Mouse (Mus musculus) E14TG2a.4 (cell line): ENCODE measurements around the gene Dock2.

Experiments
- CTCF ChIP-seq: conservative IDR thresholded peaks from 2 replicates; pipeline ENCODE4 v1.5.1; 2014; ENCODE audit warnings: low read length
- NANOG ChIP-seq: IDR thresholded peaks from 2 replicates; pipeline ENCODE4 v1.6.1; 2014; ENCODE audit warnings: borderline replicate concordance, low read length, mixed read lengths
- POU5F1 ChIP-seq: IDR thresholded peaks from 2 replicates; pipeline ENCODE4 v1.6.1; 2014; ENCODE audit warnings: low read length, borderline replicate concordance

DNA sequence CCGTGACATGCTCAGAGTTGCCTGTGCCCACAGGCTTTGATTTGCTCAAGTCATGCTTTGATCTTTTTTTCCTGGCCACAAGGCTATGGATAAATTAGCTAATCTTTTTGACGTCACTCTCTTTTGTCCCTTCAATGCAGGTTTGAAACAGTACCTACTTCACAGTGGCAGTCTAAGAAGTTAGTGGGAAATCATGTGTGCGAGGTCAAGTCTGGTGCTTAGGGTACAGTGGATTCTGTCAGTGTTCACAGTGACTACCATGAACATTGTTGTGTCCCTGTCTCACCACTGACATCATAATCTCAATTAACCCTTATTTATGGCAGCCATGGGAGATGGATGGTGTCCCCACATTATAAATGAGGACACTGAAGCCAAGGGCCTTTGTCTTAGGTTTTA lies 506.6 kb downstream of the Dock2 start:
- TF ChIP-seq CTCF (no peak), NANOG (no peak), POU5F1 (no peak)
